Comparison of ENCODE assay signal across 30 mouse cellular contexts in genomic region chr3:22285904-22286303, GRCm38 (mm10).
DNase-seq lines count a peak whose midpoint lies in the region; ATAC-seq lines count a peak whose summit lies in the region.
"Had no signal": no experiment of that assay in that cellular context is flagged by ENCODE, and none has a peak within 500 bp of the region (broad histone marks: within the 10 kb centered on the region; RNA-seq: fewer than 3 reads in every experiment).

No protein-coding gene starts in this region.

- H3K9me3 ChIP-seq in forebrain, embryonic 11.5 days (ENCODE audit: control insufficient read depth, low read length), result no peaks in the 10 kb centered on the region
- H3K9me3 ChIP-seq in forebrain, embryonic 10.5 days, result peaks cover 4% of the 10 kb centered on the region; the same call in 1 of the 2 replicates
- no peaks in the 10 kb centered on the region for H3K9me3 ChIP-seq in limb, embryonic 11.5 days (ENCODE audit: control insufficient read depth, low read length)
- H3K9me3 ChIP-seq in limb, embryonic 10.5 days (replicated peaks), result no peaks in the 10 kb centered on the region
- H3K9me3 ChIP-seq in forebrain, embryonic 14.5 days (replicated peaks; ENCODE audit: control insufficient read depth, low read length), result no peaks in the 10 kb centered on the region
- H3K9me3 ChIP-seq: embryonic facial prominence, embryonic 13.5 days; G1E; heart, embryonic 10.5 days; heart, embryonic 13.5 days had no signal

- WGBS in forebrain, embryonic 11.5 days, result 45% methylated on average over 2 of the region's 2 CpGs
- 73% methylated on average over 2 of the region's 2 CpGs for WGBS in forebrain, embryonic 10.5 days
- WGBS in limb, embryonic 11.5 days, result 95% methylated on average over 2 of the region's 2 CpGs
- WGBS in limb, embryonic 10.5 days, result 92% methylated on average over 2 of the region's 2 CpGs
- WGBS in forebrain, embryonic 14.5 days, result 13% methylated on average over 2 of the region's 2 CpGs

- no peak overlapping the region for H3K27ac ChIP-seq in forebrain, embryonic 11.5 days (ENCODE audit: low read depth, low read length)
- no peak overlapping the region for H3K27ac ChIP-seq in forebrain, embryonic 10.5 days
- no peak overlapping the region for H3K27ac ChIP-seq in limb, embryonic 11.5 days (replicated peaks; ENCODE audit: low read depth, low read length)
- no peak overlapping the region for H3K27ac ChIP-seq in limb, embryonic 10.5 days
- no peak overlapping the region for H3K27ac ChIP-seq in forebrain, embryonic 14.5 days (ENCODE audit: low read depth, low read length)
- H3K27ac ChIP-seq: embryonic facial prominence, embryonic 13.5 days; heart, adult 2 months; heart, embryonic 10.5 days; heart, embryonic 13.5 days; hindbrain, embryonic 14.5 days; hindbrain, postnatal 0 days had no signal

- ATAC-seq in forebrain, embryonic 11.5 days (replicated peaks; ENCODE audit: low FRiP score), result peak; percentile 81
- no peak for ATAC-seq in limb, embryonic 11.5 days (ENCODE audit: insufficient number of reproducible peaks, low FRiP score, low TSS enrichment, low read depth)
- ATAC-seq in forebrain, embryonic 14.5 days, result no peak; the same call in 1 of the 2 replicates
- ATAC-seq: activated CD4-positive, CD25-positive, alpha-beta regulatory T cell, adult 4 months; hindbrain, postnatal 0 days; inflammation-experienced regulatory T-cells, adult 6 months; intestine, embryonic 16.5 days had no signal

- H3K4me2 ChIP-seq in forebrain, embryonic 11.5 days (ENCODE audit: low read depth, low read length, severe bottlenecking), result no peak overlapping the region
- H3K4me2 ChIP-seq in limb, embryonic 11.5 days (ENCODE audit: low read depth, severe bottlenecking), result no peak overlapping the region
- H3K4me2 ChIP-seq in forebrain, embryonic 14.5 days (ENCODE audit: low read length), result no peak overlapping the region
- H3K4me2 ChIP-seq: embryonic facial prominence, embryonic 13.5 days; heart, embryonic 13.5 days; hindbrain, embryonic 14.5 days had no signal

- no peaks in the 10 kb centered on the region for H3K27me3 ChIP-seq in forebrain, embryonic 11.5 days (ENCODE audit: control insufficient read depth, insufficient read depth, low read length)
- H3K27me3 ChIP-seq in forebrain, embryonic 10.5 days (ENCODE audit: poor library complexity, severe bottlenecking), result no peaks in the 10 kb centered on the region
- H3K27me3 ChIP-seq in limb, embryonic 11.5 days (ENCODE audit: control insufficient read depth, insufficient read depth, low read length), result no peaks in the 10 kb centered on the region
- no peaks in the 10 kb centered on the region for H3K27me3 ChIP-seq in limb, embryonic 10.5 days (ENCODE audit: low read depth, poor library complexity, severe bottlenecking)
- H3K27me3 ChIP-seq in forebrain, embryonic 14.5 days (replicated peaks; ENCODE audit: control insufficient read depth, insufficient read depth, low read length), result no peaks in the 10 kb centered on the region
- H3K27me3 ChIP-seq: CH12.LX; embryonic facial prominence, embryonic 13.5 days; heart, embryonic 13.5 days had no signal

- no peaks in the 10 kb centered on the region for H3K4me1 ChIP-seq in forebrain, embryonic 11.5 days (replicated peaks; ENCODE audit: control insufficient read depth, insufficient read depth, low read length)
- no peaks in the 10 kb centered on the region for H3K4me1 ChIP-seq in forebrain, embryonic 10.5 days
- H3K4me1 ChIP-seq in limb, embryonic 11.5 days (ENCODE audit: control insufficient read depth, insufficient read depth, low read length), result no peaks in the 10 kb centered on the region
- H3K4me1 ChIP-seq in limb, embryonic 10.5 days, result no peaks in the 10 kb centered on the region
- H3K4me1 ChIP-seq in forebrain, embryonic 14.5 days (ENCODE audit: control insufficient read depth, insufficient read depth, low read length), result no peaks in the 10 kb centered on the region
- H3K4me1 ChIP-seq: embryonic facial prominence, embryonic 13.5 days; heart, embryonic 10.5 days; heart, embryonic 13.5 days had no signal

- no peak for DNase-seq in forebrain, embryonic 11.5 days (ENCODE audit: low spot score)
- DNase-seq in forebrain, embryonic 10.5 days (ENCODE audit: extremely low spot score, low spot score), result no peak
- DNase-seq in limb, embryonic 11.5 days (ENCODE audit: low spot score), result peak; percentile 7
- DNase-seq in limb, embryonic 10.5 days (ENCODE audit: low spot score), result no peak
- DNase-seq in forebrain, embryonic 14.5 days (ENCODE audit: low spot score), result peak; percentile 48
- peak; percentile 86 for DNase-seq in retina, postnatal 1 day
- no peak for DNase-seq in spleen, postnatal 36 days (ENCODE audit: low spot score in 2 of 2)
- DNase-seq in lung, postnatal 36 days, result no peak
- DNase-seq: adrenal gland, adult 8-10 months; adrenal gland, postnatal 25 days; B cell, adult 2 months; cerebellum, adult 2 months; cerebellum, adult 9-11 months; cerebellum, postnatal 25 days; gastrocnemius, postnatal 10 days; gastrocnemius, postnatal 36 days; heart, adult 2 months; heart, postnatal 14 days; heart, postnatal 4 days; kidney, adult 18-20 months had no signal

- H3K4me3 ChIP-seq in forebrain, embryonic 11.5 days (ENCODE audit: low read depth, low read length), result no peak overlapping the region
- H3K4me3 ChIP-seq in forebrain, embryonic 10.5 days, result no peak overlapping the region
- no peak overlapping the region for H3K4me3 ChIP-seq in limb, embryonic 11.5 days (ENCODE audit: low read depth, low read length)
- no peak overlapping the region for H3K4me3 ChIP-seq in limb, embryonic 10.5 days
- no peak overlapping the region for H3K4me3 ChIP-seq in forebrain, embryonic 14.5 days (ENCODE audit: low read depth, low read length)
- H3K4me3 ChIP-seq: embryonic facial prominence, embryonic 13.5 days; heart, adult 2 months; heart, embryonic 10.5 days; heart, embryonic 13.5 days had no signal

- no peak overlapping the region for H3K9ac ChIP-seq in forebrain, embryonic 11.5 days (ENCODE audit: low read length)
- no peak overlapping the region for H3K9ac ChIP-seq in limb, embryonic 11.5 days (ENCODE audit: low read length)
- H3K9ac ChIP-seq in forebrain, embryonic 14.5 days (ENCODE audit: low read length), result no peak overlapping the region
- H3K9ac ChIP-seq: embryonic facial prominence, embryonic 13.5 days; heart, embryonic 13.5 days; hindbrain, embryonic 14.5 days had no signal

- no peaks in the 10 kb centered on the region for H3K36me3 ChIP-seq in forebrain, embryonic 11.5 days (ENCODE audit: control insufficient read depth, insufficient read depth, low read length)
- no peaks in the 10 kb centered on the region for H3K36me3 ChIP-seq in forebrain, embryonic 10.5 days (replicated peaks)
- no peaks in the 10 kb centered on the region for H3K36me3 ChIP-seq in limb, embryonic 11.5 days (ENCODE audit: control insufficient read depth, insufficient read depth, low read length)
- no peaks in the 10 kb centered on the region for H3K36me3 ChIP-seq in limb, embryonic 10.5 days
- no peaks in the 10 kb centered on the region for H3K36me3 ChIP-seq in forebrain, embryonic 14.5 days (ENCODE audit: control insufficient read depth, insufficient read depth, low read length)
- H3K36me3 ChIP-seq: embryonic facial prominence, embryonic 13.5 days; G1E; heart, embryonic 10.5 days; heart, embryonic 13.5 days had no signal

Comparison
In these comparisons a context has a peak if more than half of its experiments do, and no peak if none do; other contexts are left out.
1. DNase-seq: peak in limb, embryonic 11.5 days (single experiment), forebrain, embryonic 14.5 days (single experiment) and retina, postnatal 1 day (single experiment); none in forebrain, embryonic 11.5 days (single experiment), forebrain, embryonic 10.5 days (single experiment), limb, embryonic 10.5 days (single experiment), spleen, postnatal 36 days (0 of 2) and lung, postnatal 36 days (single experiment).